Mouse (Mus musculus) hindbrain, embryonic 10.5 days (tissue): ENCODE measurements around the gene Rec114. TPM values are rescaled to one million over a fixed set of nuclear protein-coding genes. Genes with fewer than 3 reads are reported as not detected.
A peak's percentile ranks its signal among the peaks of the same experiment; 100 is the strongest.

Experiments used
- DNase-seq: peaks from one replicate; pipeline ENCODE4 v3.0.0-alpha.2; 2017; ENCODE audit warnings: low spot score
- H3K27ac ChIP-seq: fragments of 300-500 bp; sonication (generic); 2 replicates; pipeline ENCODE4 v1.5.1; 2016; ENCODE audit warnings: mild to moderate bottlenecking, moderate library complexity
- H3K27me3 ChIP-seq: fragments of 300-500 bp; sonication (generic); 2 replicates; pipeline ENCODE4 v1.6.1; 2016; ENCODE audit warnings: mild to moderate bottlenecking; ENCODE audit not compliant: poor library complexity, insufficient read depth, severe bottlenecking
- H3K36me3 ChIP-seq: fragments of 300-500 bp; sonication (generic); 2 replicates; pipeline ENCODE4 v1.6.1; 2016; ENCODE audit warnings: mild to moderate bottlenecking, moderate library complexity
- H3K4me1 ChIP-seq: fragments of 300-500 bp; sonication (generic); replicated peaks from 2 replicates; pipeline ENCODE4 v1.6.1; 2016; ENCODE audit warnings: mild to moderate bottlenecking
- H3K4me3 ChIP-seq: fragments of 300-500 bp; sonication (generic); 2 replicates; pipeline ENCODE4 v1.5.1; 2016; ENCODE audit warnings: mild to moderate bottlenecking, moderate library complexity
- H3K9me3 ChIP-seq: fragments of 300-500 bp; sonication (generic); 2 replicates; pipeline ENCODE4 v1.6.1; 2016; ENCODE audit warnings: mild to moderate bottlenecking, moderate library complexity
- WGBS: fragments of 180-500 bp; shearing (Covaris S2); methylation state at CpG from one replicate; pipeline ENCODE4 v1.1.7; 2016; 5-methylcytosine and 5-hydroxymethylcytosine counted together
- polyA plus RNA-seq: library from polyadenylated mRNA; unstranded; fragments of >200 nt; fragmentation: Nextera tagmentation; extraction: Ambion mirVana; gene quantifications from 2 replicates; pipeline ENCODE4 v1.2.1, GENCODE M21; 2016

Rec114 gene
- 0.73 and 1.7 TPM in 2 replicates for polyA plus RNA-seq

- WGBS, result 94% methylated on average over 3 of the region's 3 CpGs
- DNase-seq, result no peak
- no peaks in the 10 kb centered on the region for H3K9me3 ChIP-seq
- H3K27me3 ChIP-seq, result no peaks in the 10 kb centered on the region
- H3K4me1 ChIP-seq, result no peaks in the 10 kb centered on the region
- no peak within 1 kb of the TSS for H3K4me3 ChIP-seq
- H3K27ac ChIP-seq, result no peak within 1 kb of the TSS
- no peaks in the 10 kb centered on the region for H3K36me3 ChIP-seq
These were observed at the start of gene Rec114 for GRCm38 (mm10) chr9:58743702-58744248. Gene Rec114, minus strand, starts transcription at chr9:58743964.

GRCm38 (mm10) chr9:58789476-58789875, 45.7 kb upstream of the Rec114 start:
- H3K36me3 ChIP-seq, result no peaks in the 10 kb centered on the region
- DNase-seq, result no peak

GRCm38 (mm10) chr9:58775363-58775762, 31.6 kb upstream of the Rec114 start:
- H3K9me3 ChIP-seq, result no peaks in the 10 kb centered on the region
- no peaks in the 10 kb centered on the region for H3K27me3 ChIP-seq
- no peaks in the 10 kb centered on the region for H3K36me3 ChIP-seq
- no peak overlapping the region for H3K4me3 ChIP-seq
- no peak for DNase-seq
- 24% methylated on average over 2 of the region's 2 CpGs for WGBS
- no peak overlapping the region for H3K27ac ChIP-seq
- no peaks in the 10 kb centered on the region for H3K4me1 ChIP-seq

More at GRCm38 (mm10) chr9:58789476-58789875, 45.7 kb upstream of the Rec114 start:
- Histone ChIP-seq H3K27me3 (no peaks in the 10 kb centered on the region), H3K4me3 (no peak overlapping the region), H3K9me3 (no peaks in the 10 kb centered on the region), H3K27ac (no peak overlapping the region), H3K4me1 (no peaks in the 10 kb centered on the region)
- 89% methylated on average over 3 of the region's 3 CpGs for WGBS

GRCm38 (mm10) chr9:58774761-58775160, 31.0 kb upstream of the Rec114 start:
- H3K27ac ChIP-seq, result no peak overlapping the region
- H3K27me3 ChIP-seq, result no peaks in the 10 kb centered on the region
- no peaks in the 10 kb centered on the region for H3K36me3 ChIP-seq
- DNase-seq, result no peak
- WGBS, result 65% methylated on average over 3 of the region's 3 CpGs
- peaks cover 3% of the 10 kb centered on the region; the same call in 1 of the 2 replicates for H3K4me1 ChIP-seq
- no peaks in the 10 kb centered on the region for H3K9me3 ChIP-seq
- H3K4me3 ChIP-seq, result no peak overlapping the region

- H3K27ac ChIP-seq, result no peak overlapping the region
- no peak overlapping the region for H3K4me3 ChIP-seq
- H3K4me1 ChIP-seq, result peaks cover 8% of the 10 kb centered on the region
- H3K9me3 ChIP-seq, result peaks cover 4% of the 10 kb centered on the region
- no peak for DNase-seq
- H3K36me3 ChIP-seq, result no peaks in the 10 kb centered on the region
- no peaks in the 10 kb centered on the region for H3K27me3 ChIP-seq
- 66% methylated on average over 12 of the region's 12 CpGs for WGBS
These were observed 26.2 kb upstream of the Rec114 start for GRCm38 (mm10) chr9:58769943-58770342.

- DNase-seq, result peak; percentile 11
- no peak overlapping the region for H3K27ac ChIP-seq
- H3K4me3 ChIP-seq, result no peak overlapping the region
- peaks cover 16% of the 10 kb centered on the region for H3K4me1 ChIP-seq
- no peaks in the 10 kb centered on the region for H3K27me3 ChIP-seq
- H3K36me3 ChIP-seq, result no peaks in the 10 kb centered on the region
- H3K9me3 ChIP-seq, result peaks cover 4% of the 10 kb centered on the region
- WGBS, result 75% methylated on average over 17 of the region's 17 CpGs
These were observed 23.5 kb upstream of the Rec114 start for GRCm38 (mm10) chr9:58766959-58767955.

GRCm38 (mm10) chr9:58764354-58764753, 20.6 kb upstream of the Rec114 start:
- Histone ChIP-seq H3K4me3 (no peak overlapping the region), H3K9me3 (peaks cover 4% of the 10 kb centered on the region), H3K27me3 (no peaks in the 10 kb centered on the region), H3K36me3 (no peaks in the 10 kb centered on the region), H3K4me1 (peaks cover 13% of the 10 kb centered on the region), H3K27ac (no peak overlapping the region)
- WGBS, result 72% methylated on average over 5 of the region's 5 CpGs
- DNase-seq, result no peak

GRCm38 (mm10) chr9:58763114-58763513, 19.4 kb upstream of the Rec114 start:
- WGBS, result 88% methylated on average over 4 of the region's 4 CpGs
- Histone ChIP-seq H3K4me1 (peaks cover 13% of the 10 kb centered on the region), H3K4me3 (no peak overlapping the region), H3K9me3 (peaks cover 4% of the 10 kb centered on the region), H3K27ac (no peak overlapping the region), H3K36me3 (no peaks in the 10 kb centered on the region), H3K27me3 (no peaks in the 10 kb centered on the region)
- DNase-seq, result no peak

GRCm38 (mm10) chr9:58762086-58762485, 18.3 kb upstream of the Rec114 start:
- no peak overlapping the region for H3K27ac ChIP-seq
- DNase-seq, result no peak
- no peaks in the 10 kb centered on the region for H3K27me3 ChIP-seq
- no peak overlapping the region for H3K4me3 ChIP-seq
- peaks cover 13% of the 10 kb centered on the region for H3K4me1 ChIP-seq
- no peaks in the 10 kb centered on the region for H3K9me3 ChIP-seq
- H3K36me3 ChIP-seq, result no peaks in the 10 kb centered on the region
- 52% methylated on average over 2 of the region's 2 CpGs for WGBS

- WGBS, result 87% methylated on average over 7 of the region's 7 CpGs
- H3K27ac ChIP-seq, result no peak overlapping the region
These were observed 15.0 kb upstream of the Rec114 start for GRCm38 (mm10) chr9:58758754-58759153.

GRCm38 (mm10) chr9:58756371-58757132, 12.8 kb upstream of the Rec114 start:
- DNase-seq, result no peak
- 74% methylated on average over 12 of the region's 12 CpGs for WGBS
- no peaks in the 10 kb centered on the region for H3K36me3 ChIP-seq

More at GRCm38 (mm10) chr9:58758754-58759153, 15.0 kb upstream of the Rec114 start:
- Histone ChIP-seq H3K9me3 (no peaks in the 10 kb centered on the region), H3K4me3 (no peak overlapping the region), H3K36me3 (no peaks in the 10 kb centered on the region), H3K27me3 (no peaks in the 10 kb centered on the region), H3K4me1 (no peaks in the 10 kb centered on the region)
- DNase-seq, result no peak

GRCm38 (mm10) chr9:58753606-58754005, 9.8 kb upstream of the Rec114 start:
- Histone ChIP-seq H3K27me3 (no peaks in the 10 kb centered on the region), H3K4me1 (no peaks in the 10 kb centered on the region), H3K4me3 (no peak overlapping the region), H3K36me3 (no peaks in the 10 kb centered on the region), H3K9me3 (no peaks in the 10 kb centered on the region), H3K27ac (no peak overlapping the region)
- DNase-seq, result no peak
- 89% methylated on average over 1 of the region's 1 CpGs for WGBS

More at GRCm38 (mm10) chr9:58756371-58757132, 12.8 kb upstream of the Rec114 start:
- H3K4me1 ChIP-seq, result no peaks in the 10 kb centered on the region
- no peak overlapping the region for H3K4me3 ChIP-seq
- no peaks in the 10 kb centered on the region for H3K27me3 ChIP-seq
- H3K27ac ChIP-seq, result no peak overlapping the region
- H3K9me3 ChIP-seq, result no peaks in the 10 kb centered on the region
